Mouse (Mus musculus) spleen, adult 2 months (tissue): Measurements from ENCODE around the gene Med23. TPM values are rescaled to one million over a fixed set of nuclear protein-coding genes. Genes with fewer than 3 reads are reported as not detected.

Experiments used
- DNase-seq, 2 experiments: peaks; one replicate each; pipeline versions ENCODE4 v3.0.0 to v3.0.0-alpha.2; 2012 to 2021; ENCODE audit warnings: low spot score in 2 of 2, low read depth in 1 of 2
- H3K27ac ChIP-seq: fragments of 200-500 bp; 2 replicates; pipeline ENCODE4 v1.5.1; 2012; ENCODE audit warnings: low read length, inconsistent platforms; ENCODE audit not compliant: insufficient read depth
- H3K27me3 ChIP-seq: fragments of 200-500 bp; 2 replicates; pipeline ENCODE4 v1.6.1; 2012; ENCODE audit warnings: mild to moderate bottlenecking, moderate library complexity, low read length, inconsistent platforms; ENCODE audit not compliant: control insufficient read depth, insufficient read depth
- H3K36me3 ChIP-seq: fragments of 200-500 bp; 2 replicates; pipeline ENCODE4 v1.6.1; 2012; ENCODE audit warnings: mild to moderate bottlenecking, low read length, inconsistent platforms; ENCODE audit not compliant: control insufficient read depth, insufficient read depth
- H3K4me1 ChIP-seq: fragments of 200-500 bp; 2 replicates; pipeline ENCODE4 v1.6.1; 2011; ENCODE audit warnings: inconsistent platforms; ENCODE audit not compliant: control insufficient read depth, insufficient read depth, insufficient read length
- H3K4me3 ChIP-seq: fragments of 200-500 bp; 2 replicates; pipeline ENCODE4 v1.5.1; 2011; ENCODE audit warnings: mild to moderate bottlenecking, inconsistent platforms; ENCODE audit not compliant: insufficient read depth, insufficient read length; ENCODE audit errors: extremely low read depth
- CTCF ChIP-seq: fragments of 200-500 bp; IDR thresholded peaks from 2 replicates; pipeline ENCODE4 v1.5.1; 2011; ENCODE audit warnings: mild to moderate bottlenecking, inconsistent platforms; ENCODE audit not compliant: insufficient read depth, insufficient read length, insufficient replicate concordance; ENCODE audit errors: extremely low read depth
- POLR2A ChIP-seq: fragments of 200-500 bp; IDR thresholded peaks from 2 replicates; pipeline ENCODE4 v1.6.1; 2011; ENCODE audit warnings: low read depth, low read length, inconsistent platforms
- WGBS: fragments of 180-500 bp; shearing (Covaris S2); methylation state at CpG from one replicate; pipeline ENCODE4 v1.1.7; 2018; 5-methylcytosine and 5-hydroxymethylcytosine counted together
- polyA plus RNA-seq: library from polyadenylated mRNA; depleted of rRNA; stranded (reverse); fragments of >200 nt; gene quantifications from 2 replicates; pipeline ENCODE4 v1.2.3, GENCODE M21; 2012

Med23 gene
- polyA plus RNA-seq, 1 experiment, result 12.6 TPM

- H3K4me1 ChIP-seq, result no peaks in the 10 kb centered on the region
- no peak overlapping the region for H3K27ac ChIP-seq
- 74% methylated on average over 4 of the region's 4 CpGs for WGBS
- no peak for DNase-seq
- H3K36me3 ChIP-seq, result no peaks in the 10 kb centered on the region
- no peaks in the 10 kb centered on the region for H3K27me3 ChIP-seq
- no peak for TF ChIP-seq POLR2A
- no peak for TF ChIP-seq CTCF
- H3K4me3 ChIP-seq, result no peak overlapping the region
Measured at GRCm38 (mm10) chr10:24834634-24835371, 35.0 kb upstream of the Med23 start.

- TF ChIP-seq CTCF (no peak), POLR2A (no peak)
- no peak for DNase-seq
- Histone ChIP-seq H3K27me3 (no peaks in the 10 kb centered on the region), H3K4me1 (no peaks in the 10 kb centered on the region), H3K27ac (no peak overlapping the region), H3K36me3 (no peaks in the 10 kb centered on the region), H3K4me3 (no peak overlapping the region)
- 72% methylated on average over 12 of the region's 12 CpGs for WGBS
Measured at GRCm38 (mm10) chr10:24835702-24836342, 34.0 kb upstream of the Med23 start.

- Histone ChIP-seq H3K4me3 (no peak overlapping the region), H3K27me3 (no peaks in the 10 kb centered on the region), H3K4me1 (no peaks in the 10 kb centered on the region), H3K36me3 (no peaks in the 10 kb centered on the region), H3K27ac (no peak overlapping the region)
- WGBS, result 80% methylated on average over 4 of the region's 4 CpGs
- no peak for TF ChIP-seq POLR2A
- no peak for TF ChIP-seq CTCF
- no peak for DNase-seq
Measured at GRCm38 (mm10) chr10:24836366-24837038, 33.3 kb upstream of the Med23 start.

DNA sequence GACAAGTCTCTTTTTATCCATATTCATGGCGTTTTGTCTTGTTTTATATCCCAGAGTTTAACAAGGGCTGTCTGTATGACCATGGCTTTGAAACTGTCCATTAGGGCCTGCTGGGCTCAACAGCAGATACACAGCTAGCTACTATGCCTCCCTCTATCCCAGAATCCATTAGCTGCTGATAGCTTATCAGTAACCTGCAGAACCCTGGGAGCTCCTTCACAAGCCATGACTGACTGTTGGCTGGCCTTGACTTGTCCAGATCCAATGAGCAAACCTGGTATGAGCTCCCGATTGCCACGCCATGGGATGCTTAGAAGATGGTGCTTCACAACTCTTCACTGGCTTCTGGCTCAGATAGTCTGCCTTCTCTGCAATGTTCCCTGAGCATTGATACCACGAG, 29.0 kb upstream of the Med23 start:
- TF ChIP-seq CTCF (no peak), POLR2A (no peak)
- Histone ChIP-seq H3K4me3 (no peak overlapping the region), H3K27me3 (no peaks in the 10 kb centered on the region), H3K27ac (no peak overlapping the region), H3K36me3 (no peaks in the 10 kb centered on the region), H3K4me1 (no peaks in the 10 kb centered on the region)
- 95% methylated on average over 4 of the region's 4 CpGs for WGBS
- DNase-seq, result no peak

DNA sequence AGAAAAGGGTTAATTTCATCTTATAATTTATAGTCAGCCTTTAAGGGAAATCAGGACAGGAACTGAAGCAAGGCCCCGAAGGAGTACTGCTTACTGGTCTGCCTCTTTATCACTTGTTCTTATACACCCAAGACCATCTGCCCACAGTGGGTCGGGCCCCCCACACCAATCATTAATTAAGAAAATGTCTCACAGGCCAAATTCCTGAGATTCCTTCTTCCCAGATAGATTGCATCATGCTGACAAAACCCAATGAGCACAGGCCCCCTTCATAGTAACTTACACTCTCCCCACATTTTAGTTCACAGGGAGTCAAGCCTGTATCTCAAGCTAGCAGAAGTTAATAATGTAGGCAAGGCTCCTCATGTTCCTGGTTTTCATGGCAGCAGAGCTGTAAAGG, 27.8 kb upstream of the Med23 start:
- no peak overlapping the region for H3K4me3 ChIP-seq
- H3K36me3 ChIP-seq, result no peaks in the 10 kb centered on the region
- H3K4me1 ChIP-seq, result no peaks in the 10 kb centered on the region
- no peak for DNase-seq
- H3K27me3 ChIP-seq, result no peaks in the 10 kb centered on the region
- TF ChIP-seq CTCF (no peak), POLR2A (no peak)
- WGBS, result 69% methylated on average over 2 of the region's 2 CpGs
- no peak overlapping the region for H3K27ac ChIP-seq

DNA sequence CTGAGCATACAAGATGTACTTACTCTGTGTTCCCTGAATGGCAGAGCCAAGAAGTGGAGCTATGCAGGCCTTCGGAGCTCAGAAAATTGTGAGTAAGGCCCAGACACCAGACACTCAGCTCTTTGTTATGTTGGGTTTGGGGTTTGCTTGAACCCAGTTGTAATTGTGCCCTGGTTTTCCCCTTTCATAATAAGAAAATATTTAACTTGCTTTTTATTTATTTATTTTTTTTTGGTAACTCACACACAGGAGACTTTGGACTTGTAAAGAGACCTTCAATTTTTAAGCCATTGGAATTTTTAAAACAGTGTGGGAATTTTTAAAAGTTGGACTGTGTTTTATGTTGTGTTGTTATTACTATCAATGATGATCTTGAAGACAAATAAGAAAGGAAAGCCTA, 27.1 kb upstream of the Med23 start, which contains the start of gene Enpp3:
Gene Enpp3 (minus strand): TSS at position 148 of the 400 bp plus-strand sequence.
- no peaks in the 10 kb centered on the region for H3K4me1 ChIP-seq
- H3K27me3 ChIP-seq, result no peaks in the 10 kb centered on the region
- H3K36me3 ChIP-seq, result no peaks in the 10 kb centered on the region
- H3K4me3 ChIP-seq, result no peak within 1 kb of the TSS
- TF ChIP-seq POLR2A (no peak), CTCF (no peak)
- 84% methylated on average over 1 of the region's 1 CpGs for WGBS
- no peak for DNase-seq
- no peak within 1 kb of the TSS for H3K27ac ChIP-seq
